Mouse (Mus musculus) brain, embryonic 14.5 days (tissue): Measurements from ENCODE around the gene Dcst2. TPM values are rescaled to one million over a fixed set of nuclear protein-coding genes. Genes with fewer than 3 reads are reported as not detected.

ENCODE experiments used
- DNase-seq: peaks from one replicate; pipeline ENCODE4 v3.0.0-alpha.2; 2011; ENCODE audit warnings: low read depth
- CTCF ChIP-seq: fragments of 200-500 bp; IDR thresholded peaks from 2 replicates; pipeline ENCODE4 v1.5.1; 2012; ENCODE audit warnings: inconsistent platforms, mild to moderate bottlenecking, moderate library complexity, borderline replicate concordance; ENCODE audit not compliant: insufficient read depth, insufficient read length; ENCODE audit errors: extremely low read depth
- POLR2A ChIP-seq: fragments of 200-500 bp; IDR thresholded peaks from 2 replicates; pipeline ENCODE4 v1.6.1; 2012; ENCODE audit warnings: mild to moderate bottlenecking, inconsistent platforms, borderline replicate concordance; ENCODE audit not compliant: poor library complexity, insufficient read depth, insufficient read length, severe bottlenecking; ENCODE audit errors: extremely low read depth
- polyA plus RNA-seq: library from polyadenylated mRNA; depleted of rRNA; stranded (reverse); fragments of >200 nt; gene quantifications from 2 replicates; pipeline ENCODE4 v1.2.3, GENCODE M21; 2012; rRNA removed

The Dcst2 gene
- polyA plus RNA-seq = 0.38 and 0.57 TPM in 2 replicates

GRCm38 (mm10) chr3:89361675-89362074 lies at the start of gene Dcst2:
Gene Dcst2, plus strand, starts transcription at chr3:89361975.
- TF ChIP-seq POLR2A = no peak

DNA sequence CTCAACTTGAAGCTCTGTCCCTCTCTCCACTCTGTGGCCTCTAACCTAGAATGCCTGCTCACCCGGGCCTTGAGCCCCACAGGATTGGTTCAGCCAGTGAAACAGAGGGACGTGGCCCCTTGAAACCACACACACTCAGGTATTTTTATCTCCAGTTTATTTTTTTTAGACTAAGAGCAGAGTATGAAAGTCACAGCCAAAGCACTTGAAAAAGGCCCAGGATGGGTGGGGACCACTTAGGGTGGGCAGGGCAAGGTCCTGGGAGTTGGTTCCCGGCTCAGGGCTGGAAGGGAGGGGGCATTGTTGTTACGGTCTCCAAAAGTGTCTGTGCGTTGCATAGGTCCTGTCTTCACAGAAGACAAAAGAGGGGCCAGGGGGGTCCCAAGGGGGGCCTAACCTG lies 47.4 kb upstream of the Dcst2 start:
- no peak for TF ChIP-seq POLR2A
- TF ChIP-seq CTCF = no peak

More at GRCm38 (mm10) chr3:89361675-89362074, at the start of gene Dcst2:
- DNase-seq = no peak

GRCm38 (mm10) chr3:89314791-89315190 lies 47.0 kb upstream of the Dcst2 start:
- DNase-seq = no peak
- no peak for TF ChIP-seq CTCF
- TF ChIP-seq POLR2A = no peak

More for the DNA sequence above, 47.4 kb upstream of the Dcst2 start:
- no peak for DNase-seq

DNA sequence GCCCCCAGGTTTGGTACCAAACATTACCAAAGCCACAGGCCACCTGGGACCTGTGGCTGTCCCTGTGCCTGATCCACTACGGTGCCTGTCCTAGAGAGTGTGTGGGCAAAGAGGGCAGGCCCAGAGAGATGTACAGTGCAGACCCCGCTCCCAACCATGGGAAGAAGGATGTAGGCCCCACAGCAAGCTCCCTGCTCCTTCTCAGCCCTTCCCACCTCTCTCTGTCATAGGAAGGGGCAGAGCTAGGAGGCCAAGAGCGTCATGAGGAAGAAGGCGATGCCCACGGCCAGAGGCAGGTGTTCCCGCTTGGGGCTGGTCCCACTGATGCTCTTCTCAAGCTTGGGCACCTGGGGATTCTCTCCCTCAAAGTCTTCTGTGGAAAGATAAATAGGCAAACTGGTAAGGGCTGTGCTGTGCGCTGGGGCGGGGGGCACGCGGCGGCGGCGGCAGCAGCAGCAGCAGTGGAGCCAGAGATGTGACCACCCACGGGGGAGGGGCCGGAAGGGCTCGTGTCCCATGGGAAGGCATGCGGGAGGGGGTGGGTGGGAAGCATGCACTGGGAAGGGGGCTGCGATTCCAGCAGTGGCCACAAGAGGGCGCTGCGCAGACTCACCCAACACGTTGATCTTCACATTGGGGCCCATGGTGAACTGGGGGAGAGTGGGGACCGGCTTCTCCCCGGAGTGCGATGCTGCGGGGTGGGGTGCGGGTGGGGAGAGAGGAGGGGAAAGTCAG lies 46.4 kb upstream of the Dcst2 start:
- TF ChIP-seq CTCF (peak; percentile 99), POLR2A (no peak)
- DNase-seq = peak; percentile 85

DNA sequence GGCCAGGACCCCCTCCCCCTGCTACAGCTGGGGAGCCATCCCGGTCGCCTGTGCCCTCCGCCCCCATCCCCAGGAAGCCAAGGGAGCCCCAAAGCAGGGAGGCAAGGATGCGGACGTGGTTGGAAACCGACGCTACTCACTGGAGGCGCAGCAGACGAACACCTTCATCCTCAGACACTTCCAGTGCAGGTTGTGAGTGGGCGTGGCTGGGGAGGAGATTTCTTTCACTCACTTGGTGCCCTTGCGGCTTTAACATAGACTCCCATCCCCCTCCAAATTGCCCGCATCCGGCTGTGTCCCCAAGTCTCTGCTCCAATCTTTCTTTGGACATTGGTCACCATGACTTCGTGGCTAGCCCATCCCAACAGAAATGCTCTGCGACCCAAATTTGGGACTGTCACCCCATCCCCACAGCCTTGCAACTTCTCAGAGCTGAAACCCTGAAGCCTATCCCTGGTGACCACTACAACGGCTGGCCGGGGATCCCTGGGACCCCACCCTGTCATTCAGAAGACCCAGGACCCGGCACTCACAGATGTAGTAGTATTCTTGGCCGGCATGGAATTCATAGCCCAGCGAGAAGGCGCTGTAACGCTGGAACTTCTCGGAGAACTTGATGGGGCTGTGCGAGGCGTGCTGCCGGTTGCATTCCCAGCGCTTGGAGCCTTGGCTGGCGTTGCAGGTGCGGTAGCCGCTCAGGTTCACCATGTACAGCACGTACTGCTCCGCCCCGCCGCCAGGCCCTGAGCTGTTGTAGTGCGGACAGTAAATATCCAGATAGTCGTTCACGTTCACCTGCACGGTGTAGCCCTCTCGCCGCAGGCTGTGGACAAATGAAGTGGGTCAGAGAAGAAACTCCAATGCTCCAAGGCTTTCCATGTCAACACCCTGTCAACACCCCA lies 45.6 kb upstream of the Dcst2 start:
- TF ChIP-seq CTCF (0 out of 2 replicates have a peak, but pooled peaks have one; percentile 1), POLR2A (no peak)
- no peak for DNase-seq

- DNase-seq = peak; percentile 95
- peak; percentile 95 for TF ChIP-seq CTCF
- no peak for TF ChIP-seq POLR2A
These were observed 44.9 kb upstream of the Dcst2 start for GRCm38 (mm10) chr3:89316833-89317232.

DNA sequence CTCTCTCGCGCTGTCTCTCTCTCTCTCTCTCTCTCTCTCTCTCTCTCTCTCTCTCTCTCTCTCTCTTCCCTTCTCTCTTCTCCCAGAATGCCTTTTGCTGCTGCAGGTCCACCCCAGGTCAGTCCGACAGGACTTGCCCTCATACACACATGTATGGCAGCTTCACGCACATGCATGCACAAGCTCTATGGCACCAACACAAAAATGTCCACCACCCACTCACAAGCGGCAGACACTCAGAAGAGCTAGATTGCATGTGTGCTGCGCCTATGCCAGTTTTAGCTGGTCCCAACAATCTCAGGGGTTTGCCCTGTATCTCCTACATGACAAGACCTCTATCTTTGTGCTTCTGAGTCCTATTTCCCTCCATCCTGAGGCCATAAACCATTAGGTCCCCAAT lies 44.5 kb upstream of the Dcst2 start:
- peak; percentile 18 for DNase-seq
- TF ChIP-seq POLR2A (no peak), CTCF (no peak)

- TF ChIP-seq POLR2A (no peak), CTCF (no peak)
- DNase-seq = no peak
These were observed 43.5 kb upstream of the Dcst2 start for GRCm38 (mm10) chr3:89318316-89318715.

DNA sequence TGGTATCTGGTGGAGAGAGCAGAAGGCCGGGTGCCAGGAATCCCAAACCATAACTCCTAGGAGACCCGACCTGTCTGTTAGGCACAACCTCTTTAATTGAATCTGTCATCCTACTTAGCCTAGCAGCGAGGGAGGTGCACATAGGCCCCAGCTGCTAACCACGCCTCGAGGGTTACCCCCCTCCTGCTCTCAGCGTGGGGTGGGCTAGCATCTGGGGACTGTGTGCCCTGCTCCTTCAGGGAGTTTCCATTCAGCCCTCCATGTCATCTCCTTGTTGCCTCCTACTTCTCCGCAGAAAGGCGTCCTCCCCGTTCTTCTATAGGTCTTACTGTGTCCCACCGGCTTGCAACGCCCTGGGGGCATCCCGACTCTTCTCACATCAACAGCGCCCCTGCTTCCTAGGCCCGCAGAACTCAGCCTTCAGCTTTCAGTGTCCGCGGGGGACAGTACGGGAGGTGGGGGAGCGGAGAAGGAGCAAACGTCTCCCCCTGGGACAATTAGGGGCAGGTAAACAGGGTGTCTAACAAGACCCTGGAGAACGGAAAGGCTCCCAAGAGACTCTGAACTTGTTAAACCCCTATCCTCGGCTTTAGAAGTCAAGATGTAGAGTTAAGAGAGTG lies 42.7 kb upstream of the Dcst2 start:
- peak; percentile 14 for DNase-seq
- TF ChIP-seq CTCF (no peak), POLR2A (no peak)

DNA sequence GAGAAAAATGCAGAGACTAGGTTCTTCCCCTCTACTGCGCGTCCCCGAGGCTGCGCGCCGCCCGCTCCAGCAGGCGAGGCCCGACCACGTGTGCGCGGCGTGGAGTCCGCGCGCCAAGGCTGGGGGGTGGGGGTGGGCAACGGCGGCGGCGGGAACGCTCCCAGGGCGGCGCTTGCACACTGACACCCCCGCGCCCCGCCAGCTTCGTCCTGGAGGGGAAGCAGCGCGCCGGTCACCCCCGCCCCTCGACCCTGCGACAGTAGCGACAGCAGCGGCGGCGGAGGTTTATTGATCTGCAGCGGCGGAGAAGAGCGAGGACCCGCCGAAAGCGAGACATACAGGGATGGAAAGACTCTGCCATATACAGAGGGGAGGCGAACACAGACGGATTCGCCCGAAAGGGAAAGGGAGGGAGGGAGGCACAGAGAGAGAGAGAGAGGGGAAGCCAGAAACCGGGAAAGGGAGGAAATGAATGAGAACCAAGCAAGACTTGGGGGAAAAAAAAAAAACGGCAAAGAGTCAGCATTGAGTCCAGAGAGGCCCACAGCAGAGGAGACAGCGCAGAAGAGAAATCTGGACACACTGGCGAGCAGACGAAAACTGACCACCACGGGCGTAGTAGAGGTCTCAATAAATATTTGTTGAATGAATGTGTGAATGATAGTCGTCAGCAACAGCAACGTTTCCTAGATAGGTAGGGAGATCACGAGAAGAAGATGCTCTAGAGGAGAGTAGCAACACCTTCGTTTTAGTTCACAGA lies 42.0 kb upstream of the Dcst2 start:
- TF ChIP-seq CTCF = no peak
- TF ChIP-seq POLR2A = no peak
- DNase-seq = peak; percentile 64
